Mouse (Mus musculus) mouse embryonic stem cell (cell line): ENCODE results near the gene Cd274.

Experiments used
- in situ Hi-C, 2 experiments: fragments of 300-500 bp; cut with MboI; formaldehyde crosslinking; loops; 1 replicate in 1 of 2; 3 replicates in 1 of 2; pipeline ENCODE4 v1.14.3; 2019 to 2020; ENCODE audit warnings: low sequenced_read_pairs in 2 of 2, low pct_unique_long_range_greater_than_20kb in 1 of 2, mixed read lengths in 1 of 2; ENCODE audit not compliant: unreplicated experiment in 1 of 2

The Cd274 gene

DNA sequence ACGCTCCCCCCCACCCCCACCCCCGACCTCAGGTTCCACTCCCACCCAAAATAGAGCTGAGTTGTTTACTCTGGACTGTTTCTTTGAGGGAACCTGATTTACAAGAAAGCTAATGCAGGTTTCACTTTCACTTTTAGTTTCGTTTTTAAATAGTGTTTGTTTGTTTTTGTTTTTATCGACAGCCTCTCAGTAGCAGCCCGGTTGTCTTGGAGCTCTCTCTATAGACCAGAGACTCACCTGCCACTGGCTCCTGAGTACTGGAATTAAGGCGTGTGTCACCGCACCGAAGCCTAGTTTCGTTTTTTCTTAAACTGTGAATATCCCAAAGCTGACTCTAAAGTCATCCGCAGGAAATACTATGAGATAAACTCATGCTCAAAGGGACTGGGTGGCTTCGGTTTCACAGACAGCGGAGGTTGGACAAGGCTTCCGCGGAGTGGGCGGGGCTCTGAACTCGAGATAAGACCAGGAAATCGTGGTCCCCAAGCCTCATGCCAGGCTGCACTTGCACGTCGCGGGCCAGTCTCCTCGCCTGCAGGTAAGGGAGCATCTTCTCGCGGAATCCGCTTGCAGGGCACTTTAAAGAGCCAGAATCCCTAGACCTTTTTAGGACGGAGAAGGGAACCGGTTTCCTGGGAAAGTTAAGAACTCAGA lies at the start of gene Cd274, which contains the start of gene Plgrkt:
Cd274 (plus strand) TSS at position 487 of the 654 bp plus-strand sequence.
Plgrkt (minus strand) TSS at position 422 of the 654 bp plus-strand sequence.
- in situ Hi-C loops: loop anchor here in 1 of 2 experiments (25.0 kb wide), 1 partner anchor 580 kb away; no protein-coding TSS in a partner anchor

DNA sequence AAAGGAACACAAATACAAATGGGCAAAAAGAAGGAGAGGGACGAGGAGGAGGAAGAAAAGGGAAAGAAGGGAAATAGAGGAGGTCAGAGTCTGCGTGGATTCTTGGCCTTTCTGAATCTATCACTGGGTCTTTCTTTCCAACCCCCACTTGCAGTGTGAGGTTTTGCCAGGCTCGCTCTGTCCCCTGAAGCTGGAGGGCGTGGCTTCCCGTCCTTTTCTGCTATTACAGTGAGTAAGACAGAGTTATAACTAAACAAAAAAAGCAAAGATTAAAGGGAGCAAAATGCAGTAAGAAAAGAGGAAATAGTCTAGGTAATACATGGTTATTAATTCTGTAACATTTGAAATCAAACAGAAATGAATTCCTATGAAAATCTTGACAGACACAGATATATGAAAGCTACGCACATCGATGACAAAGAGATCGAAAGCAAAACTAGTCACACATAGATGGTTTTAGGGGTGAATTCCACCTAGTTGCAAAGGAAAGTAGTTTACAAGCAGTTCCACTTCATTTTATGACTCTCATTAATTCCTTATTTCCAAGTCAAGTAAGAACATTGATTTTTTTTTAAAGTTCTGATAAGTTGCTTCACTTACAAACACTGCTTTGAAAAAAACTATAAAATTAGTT lies 43.7 kb upstream of the Cd274 start:
- in situ Hi-C loops: no loop called here

DNA sequence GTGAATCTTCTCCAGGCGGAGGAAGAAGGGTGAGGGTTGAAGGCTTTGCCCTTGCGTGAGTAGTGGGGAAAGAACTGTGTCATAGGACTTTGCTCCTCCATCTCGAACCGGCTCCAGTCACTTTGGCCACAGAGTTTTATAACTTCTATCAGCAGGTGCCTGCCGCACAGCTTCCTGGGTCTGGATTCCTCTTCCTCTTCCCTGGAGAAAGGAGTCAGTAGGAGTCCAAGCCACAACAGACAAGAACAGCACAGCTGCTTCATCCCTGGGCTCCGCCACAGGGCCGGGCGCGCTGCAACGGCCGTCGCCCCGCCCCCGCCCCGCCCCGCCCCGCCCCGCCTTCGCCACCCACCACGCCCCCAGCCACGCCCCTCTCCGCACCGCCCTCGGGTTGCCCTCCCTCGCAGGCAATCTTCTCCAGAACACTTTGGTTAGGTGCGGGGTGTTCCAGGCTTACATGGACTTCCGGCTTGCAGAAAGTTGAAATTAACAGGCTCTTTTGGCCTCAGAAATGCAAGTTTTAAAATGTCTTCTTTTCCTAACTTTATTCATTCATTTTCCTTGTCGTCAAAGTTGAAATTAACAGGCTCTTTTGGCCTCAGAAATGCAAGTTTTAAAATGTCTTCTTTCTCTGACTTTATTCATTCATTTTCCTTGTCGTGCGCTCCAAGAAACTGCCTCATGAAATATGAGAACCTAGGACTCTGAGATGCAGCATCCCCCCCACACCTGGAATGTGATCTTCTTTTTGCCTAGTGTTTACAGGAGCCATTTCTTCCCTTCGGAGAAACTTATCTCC lies 42.0 kb upstream of the Cd274 start, which contains the start of gene Insl6:
Insl6 (minus strand) TSS at position 304 of the 799 bp plus-strand sequence.
- in situ Hi-C loops: no loop called here

DNA sequence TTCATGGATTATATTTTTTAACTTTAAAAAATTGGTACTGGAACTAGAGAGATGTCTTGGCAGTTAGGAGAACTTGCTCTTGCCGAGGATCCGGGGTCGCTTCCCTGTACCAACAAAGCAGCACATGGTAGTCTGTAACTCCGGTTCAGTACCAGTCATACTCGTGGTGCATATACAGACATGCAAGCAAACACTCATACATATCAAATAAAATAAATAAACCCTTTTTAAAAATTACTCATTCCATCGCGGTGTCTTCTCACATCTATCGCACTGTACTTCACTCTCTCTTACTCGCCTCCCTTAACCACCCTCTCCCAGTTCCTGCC lies 41.4 kb upstream of the Cd274 start:
- in situ Hi-C loops: no loop called here

DNA sequence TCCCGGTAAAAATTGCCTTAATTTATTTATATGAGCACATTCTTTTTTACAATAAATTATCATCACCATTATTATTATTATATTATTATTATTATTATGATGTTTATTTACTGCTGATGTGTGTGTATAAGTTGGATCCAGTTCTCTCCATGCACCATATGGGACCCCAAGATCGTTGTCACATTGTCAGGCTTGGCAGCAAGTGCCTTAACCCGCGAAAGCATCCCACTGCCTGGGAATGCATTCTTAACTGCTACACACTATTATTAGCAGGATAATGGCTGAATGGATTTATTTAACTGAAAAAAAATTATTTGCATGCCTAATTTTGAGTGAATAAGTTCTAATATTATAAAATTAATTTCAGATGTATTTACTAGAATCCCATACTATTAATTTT lies 40.9 kb upstream of the Cd274 start:
- in situ Hi-C loops: no loop called here

DNA sequence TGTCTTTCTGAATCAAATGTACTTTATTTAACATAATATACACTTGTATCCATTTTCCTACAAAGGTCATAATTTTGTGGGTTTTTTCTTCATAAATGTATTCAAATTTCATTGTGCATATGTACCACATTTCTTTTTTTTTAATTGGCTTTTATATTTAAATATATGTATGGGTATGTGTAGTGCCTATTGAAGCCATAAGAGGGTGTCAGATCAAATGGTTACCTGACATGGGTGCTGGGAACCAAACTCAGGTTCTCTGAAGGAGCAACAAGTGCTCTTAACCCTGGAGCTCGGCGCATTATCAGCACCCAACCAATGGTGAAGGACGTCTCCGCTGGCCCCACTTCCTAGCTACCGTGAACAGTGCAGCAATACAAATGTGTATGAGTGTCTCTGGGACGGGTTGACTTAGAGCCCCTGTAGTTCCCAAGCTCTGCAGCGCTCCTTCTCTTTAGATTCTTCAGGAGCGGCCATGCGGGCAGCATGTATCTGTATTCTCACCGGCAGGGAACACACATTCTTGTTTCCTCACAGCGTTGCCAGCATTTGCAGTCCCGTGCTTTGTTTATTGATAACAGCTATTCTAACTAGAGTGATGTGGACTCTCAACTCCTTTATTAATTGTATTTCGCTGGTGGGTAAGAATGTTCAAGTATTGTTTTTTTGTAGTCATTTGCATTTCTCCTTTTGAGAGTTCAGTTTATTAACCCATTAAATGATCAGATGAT lies 40.3 kb upstream of the Cd274 start:
- in situ Hi-C loops: no loop called here

DNA sequence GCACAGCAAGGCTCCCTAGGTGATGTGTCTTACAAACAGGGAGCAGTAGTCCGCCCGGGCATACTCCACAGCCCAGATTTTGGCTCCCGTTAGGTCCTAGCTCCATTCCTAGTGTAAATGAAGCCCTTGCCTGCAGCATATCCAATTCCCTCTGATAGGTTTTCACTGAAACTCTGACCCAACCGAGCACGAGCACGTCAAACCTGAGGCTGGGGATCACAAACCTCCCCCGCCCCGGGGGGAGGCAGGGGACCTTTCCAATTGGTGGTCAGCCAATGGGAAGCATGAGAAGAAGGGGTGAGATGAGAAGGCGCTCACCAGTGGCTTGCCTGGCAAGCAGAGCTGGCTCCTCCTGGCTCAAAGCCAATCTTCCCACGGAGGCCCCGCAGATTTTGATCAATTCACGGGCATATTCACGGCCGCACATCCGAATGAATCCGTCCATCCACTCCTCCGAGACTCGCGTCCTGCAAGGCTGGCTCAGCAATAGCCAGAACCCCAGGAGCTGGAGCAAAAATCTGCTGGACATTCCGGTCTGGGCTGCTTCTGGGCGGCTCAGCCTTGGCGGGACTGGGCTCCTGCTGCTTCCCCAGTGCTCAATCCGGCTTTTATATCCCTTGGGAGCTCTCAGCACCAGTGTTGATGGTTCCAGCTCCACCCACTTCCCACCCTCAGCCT lies 33.0 kb upstream of the Cd274 start, which contains the start of gene Rln1:
Rln1 (minus strand) TSS at position 603 of the 678 bp plus-strand sequence.
- in situ Hi-C loops: no loop called here

DNA sequence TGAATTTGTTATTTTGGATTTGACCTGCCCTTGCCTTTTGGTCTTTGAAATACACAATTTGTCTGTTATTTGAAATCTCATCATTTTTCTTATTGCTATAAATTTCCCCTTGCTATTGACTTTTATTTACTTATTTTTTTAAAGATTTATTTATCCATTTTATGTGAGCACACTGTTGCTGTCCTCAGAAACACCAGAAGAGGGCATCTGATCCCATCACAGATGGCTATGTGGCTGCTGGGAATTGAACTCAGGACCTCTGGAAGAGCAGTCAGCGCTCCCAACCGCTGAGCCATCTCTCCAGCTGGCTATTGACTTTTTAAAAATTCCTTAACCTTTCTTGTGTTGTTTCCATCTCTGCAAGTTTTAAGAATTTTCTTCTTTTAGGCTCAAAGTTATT lies 30.6 kb upstream of the Cd274 start:
- in situ Hi-C loops: no loop called here

DNA sequence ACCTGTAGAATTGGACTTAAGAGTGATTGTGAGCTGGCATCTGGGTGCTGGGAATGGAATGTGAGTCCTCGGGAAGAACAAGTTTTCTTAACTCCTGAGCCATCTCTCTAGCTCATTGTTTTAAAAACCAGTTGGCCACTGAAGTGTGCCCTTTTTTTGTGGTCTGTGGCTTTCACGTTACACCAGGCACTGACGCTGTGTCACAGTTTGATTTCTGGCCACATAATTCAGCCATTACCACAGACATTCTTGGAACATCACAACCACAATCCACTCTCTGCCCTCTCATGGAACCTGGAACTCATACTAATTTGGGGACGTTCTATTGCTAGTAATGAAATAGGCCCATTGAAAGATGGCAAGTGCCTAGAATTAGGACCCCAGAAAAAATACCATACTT lies 26.2 kb upstream of the Cd274 start:
- in situ Hi-C loops: no loop called here

DNA sequence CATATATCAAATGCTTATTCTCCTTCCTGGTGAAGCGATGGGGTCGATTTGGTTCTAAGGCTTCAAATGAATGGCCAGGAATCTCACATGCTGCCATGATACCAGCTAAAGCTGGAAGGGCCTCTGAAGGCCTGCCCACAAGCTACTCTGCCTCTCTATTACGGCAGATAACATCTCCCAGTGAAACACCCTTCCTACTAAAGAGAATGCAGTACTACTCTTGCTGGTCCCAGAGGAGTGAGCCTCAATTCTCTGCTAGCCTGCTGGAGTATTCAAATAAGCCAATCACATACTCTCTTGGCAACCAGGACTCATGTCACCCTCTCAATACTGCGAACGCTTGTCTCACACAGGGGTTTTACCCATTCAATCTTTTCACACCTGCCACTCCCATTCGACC lies 25.0 kb upstream of the Cd274 start:
- in situ Hi-C loops: no loop called here

DNA sequence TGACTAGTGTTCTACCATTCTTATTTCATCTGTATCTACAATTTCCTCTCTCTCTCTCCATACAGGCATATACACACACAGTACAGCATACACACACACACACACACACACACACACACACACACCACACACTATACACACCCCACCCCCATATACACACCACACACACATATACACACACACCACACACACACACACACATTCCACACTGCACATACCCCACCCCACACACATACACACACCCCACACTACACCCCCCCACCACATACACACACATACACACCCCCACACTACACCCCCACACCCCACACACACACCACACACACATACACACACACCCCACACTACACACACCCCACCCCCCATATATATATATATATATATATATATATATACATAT lies 22.4 kb upstream of the Cd274 start:
- in situ Hi-C loops: no loop called here

DNA sequence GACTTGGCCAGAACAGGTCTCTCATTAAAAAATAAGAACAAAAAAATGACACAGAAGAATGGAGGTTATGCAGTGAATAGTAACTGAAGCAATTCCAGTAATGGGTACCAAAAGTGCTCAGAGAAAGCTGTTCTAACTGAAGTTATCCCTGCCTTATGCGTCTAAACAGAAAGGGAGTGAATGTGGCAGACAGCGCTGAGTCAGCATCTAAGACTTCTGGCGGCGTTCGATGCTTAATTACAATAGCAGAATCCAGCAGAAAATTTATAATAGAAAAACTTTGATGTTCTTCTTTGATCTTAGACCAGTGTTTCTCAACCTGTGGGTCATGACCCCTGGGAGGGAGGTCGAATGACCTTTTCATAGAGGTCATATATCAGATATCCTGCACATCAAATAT lies 21.6 kb upstream of the Cd274 start:
- in situ Hi-C loops: no loop called here

DNA sequence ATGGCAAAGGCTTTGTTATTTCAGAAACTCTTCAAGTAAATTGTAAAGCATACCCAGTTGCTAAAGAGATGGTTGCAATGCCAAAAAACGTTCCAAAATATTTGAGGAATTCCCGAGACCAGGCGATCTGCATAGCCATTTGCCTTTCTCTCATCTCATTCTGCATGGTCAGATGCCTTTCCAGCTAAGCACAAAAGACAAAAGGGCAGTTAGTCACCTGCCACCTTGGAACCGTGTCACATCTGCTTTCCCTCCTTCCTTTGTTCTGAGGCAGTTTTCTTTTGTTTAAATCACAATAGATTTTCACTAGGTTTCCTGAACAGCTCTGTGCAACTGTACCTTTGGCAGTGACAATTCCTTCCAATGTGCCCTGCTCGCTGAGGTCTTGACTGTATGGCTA lies 16.3 kb upstream of the Cd274 start:
- in situ Hi-C loops: loop anchor here (10.0 to 25.0 kb wide), 2 partner anchors 286 to 564 kb away; no protein-coding TSS in a partner anchor

DNA sequence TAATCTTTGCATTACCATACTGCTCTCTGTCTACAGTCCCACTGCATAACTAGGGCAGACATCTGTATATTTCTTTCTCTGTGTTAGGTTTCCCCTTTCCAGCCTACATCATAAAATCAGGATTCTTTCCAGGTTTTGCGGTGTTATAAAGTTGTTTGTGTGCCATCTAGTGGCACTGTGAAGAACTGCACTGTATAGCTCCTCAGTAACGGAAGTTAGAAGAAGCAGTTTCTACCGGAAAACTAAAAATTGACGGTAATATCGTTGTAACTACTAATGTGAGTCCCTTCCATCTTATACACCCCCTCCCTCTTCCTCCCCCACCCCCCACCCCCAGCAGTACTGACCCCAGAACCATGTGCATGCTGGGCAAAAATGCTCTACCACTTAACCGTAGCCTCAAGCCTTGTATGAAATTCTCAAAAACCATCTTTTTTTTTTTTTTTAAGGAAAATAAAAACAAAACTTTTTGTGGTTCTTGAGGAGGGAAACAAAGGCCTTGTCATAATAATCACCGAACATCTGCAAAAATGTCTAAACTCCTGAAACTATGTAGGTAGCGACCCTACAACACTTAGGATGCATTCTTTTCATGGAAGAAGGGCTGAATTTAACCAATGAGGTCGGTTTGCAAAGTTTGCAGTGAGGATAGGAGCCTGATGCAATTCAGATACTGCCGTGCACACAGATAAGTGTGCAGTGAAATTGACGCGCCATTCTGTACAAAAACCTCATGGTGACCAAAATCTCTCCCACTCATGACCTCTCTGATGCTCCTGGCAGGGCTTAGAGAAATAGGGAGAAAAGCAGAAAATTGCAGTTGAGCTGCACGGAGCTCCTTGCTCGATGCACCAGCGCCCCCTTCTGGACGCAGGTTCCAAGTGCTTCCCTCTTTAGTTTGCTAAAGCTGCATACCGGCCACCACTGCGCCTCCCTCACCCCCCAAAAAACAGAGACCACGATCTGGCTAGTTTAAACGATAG lies 12.1 kb upstream of the Cd274 start:
- in situ Hi-C loops: loop anchor here (10.0 to 25.0 kb wide), 2 partner anchors 290 to 568 kb away; no protein-coding TSS in a partner anchor

DNA sequence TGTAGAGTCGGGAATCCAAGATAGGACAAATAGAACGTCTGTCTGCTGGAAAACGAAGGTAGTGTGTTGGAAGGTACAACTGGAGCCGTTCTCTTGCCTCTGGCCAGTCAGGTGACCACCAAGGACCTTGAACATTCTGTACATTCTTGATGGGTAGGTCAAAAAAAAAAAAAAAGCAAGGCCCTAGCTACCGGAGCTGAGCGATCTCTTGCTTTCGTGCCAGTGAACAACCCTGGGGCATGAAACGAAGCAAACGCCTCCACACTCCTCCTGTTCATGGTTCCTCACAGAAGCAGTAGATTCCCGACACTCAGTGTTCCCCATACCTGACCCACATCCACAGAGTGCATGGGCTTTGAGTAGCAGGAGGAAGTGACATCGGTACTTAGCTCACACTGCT lies 11.0 kb upstream of the Cd274 start:
- in situ Hi-C loops: loop anchor here (10.0 to 25.0 kb wide), 2 partner anchors 291 to 569 kb away; no protein-coding TSS in a partner anchor

DNA sequence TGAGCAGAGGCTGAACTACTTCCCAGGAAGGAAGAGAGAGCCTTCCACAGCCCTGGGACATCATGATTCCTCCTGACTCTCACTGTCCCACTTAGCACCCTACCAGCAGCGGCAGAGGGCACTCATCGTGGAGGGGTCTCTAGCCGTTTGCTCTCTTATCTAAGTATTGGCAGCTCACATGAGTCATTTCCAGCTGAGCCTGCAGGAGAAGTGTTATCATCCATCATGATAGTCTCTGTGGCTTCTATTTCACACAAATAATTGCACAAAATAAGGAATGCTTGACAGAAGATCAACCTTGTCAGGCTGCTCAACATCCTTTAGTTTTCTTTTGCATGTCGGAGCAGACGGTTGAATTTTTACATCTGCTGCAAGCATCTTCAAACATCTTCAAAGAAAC lies 7.0 kb upstream of the Cd274 start:
- in situ Hi-C loops: loop anchor here in 1 of 2 experiments (25.0 kb wide), 1 partner anchor 573 kb away; no protein-coding TSS in a partner anchor
